Mouse (Mus musculus) Patski (cell line): ENCODE results near the gene Ptgdr. TPM values are rescaled to one million over a fixed set of nuclear protein-coding genes. Genes with fewer than 3 reads are reported as not detected.
"Not testable (repeated sequence)": the region's sequence is repeated elsewhere in the genome, so short reads cannot be mapped to it uniquely, and the experiment has no call there.

Experiments used
- ATAC-seq: fragments of 100-300 bp; one replicate; pipeline ENCODE4 v1.8.0; 2021
- CTCF ChIA-PET: fragments of 350-600 bp; sonication (Branson Sonifier 250); formaldehyde crosslinking; loops from one replicate; lab custom pipeline; 2022; ENCODE audit warnings: inconsistent platforms; lab: Charles Lee
- POLR2A ChIA-PET: fragments of 350-600 bp; sonication (Branson Sonifier 250); formaldehyde crosslinking; loops from one replicate; lab custom pipeline; 2022; ENCODE audit warnings: antibody characterized with exemption, inconsistent platforms; lab: Charles Lee
- DNase-seq: peaks from one replicate; pipeline ENCODE4 v3.0.0-alpha.2; 2011; ENCODE audit warnings: low read depth, low spot score
- H3K27me3 ChIP-seq: fragments of 371-371 bp; one replicate; pipeline ENCODE4 v1.5.1; 2021
- CTCF ChIP-seq: fragments of 100-300 bp; IDR thresholded peaks from one replicate; pipeline ENCODE4 v1.5.1; 2021
- in situ Hi-C: fragments of 300-500 bp; cut with MboI; formaldehyde crosslinking; loops from 3 replicates; pipeline ENCODE4 v1.11.1; 2018; ENCODE audit warnings: low pct_unique_long_range_greater_than_20kb, mixed read lengths
- polyA plus RNA-seq: library from polyadenylated mRNA; unstranded; gene quantifications from one replicate; pipeline ENCODE4 v1.2.3, GENCODE M21; 2021

Ptgdr gene
- polyA plus RNA-seq, result not detected

- in situ Hi-C loops, result no loop called here
- no peak for TF ChIP-seq CTCF
- ATAC-seq, result no peak
- H3K27me3 ChIP-seq, result peaks cover 8% of the 10 kb centered on the region
- ChIA-PET CTCF (interaction anchor here (2.5 kb wide), 1 partner anchor 8 kb away, joined by 14 read pairs; no protein-coding TSS in a partner anchor), POLR2A (interaction anchor here (0.7 kb wide), 1 partner anchor 24 kb away, joined by 3 read pairs; no protein-coding TSS in a partner anchor)
- no peak for DNase-seq
These were observed at the start of gene Ptgdr for GRCm38 (mm10) chr14:44858868-44859613. Gene Ptgdr (minus strand): TSS chr14:44859375.

- in situ Hi-C loops, result no loop called here
- CTCF ChIA-PET, result no interaction called here
- no peak for TF ChIP-seq CTCF
- no peak for ATAC-seq
- POLR2A ChIA-PET, result no interaction called here
- H3K27me3 ChIP-seq, result peaks cover 17% of the 10 kb centered on the region
- DNase-seq, result no peak
These were observed 48.6 kb upstream of the Ptgdr start for GRCm38 (mm10) chr14:44907774-44908173.

GRCm38 (mm10) chr14:44904199-44904598 lies 45.0 kb upstream of the Ptgdr start:
- ChIA-PET CTCF (no interaction called here), POLR2A (no interaction called here)
- TF ChIP-seq CTCF, result no peak
- DNase-seq (no peak), ATAC-seq (no peak)
- H3K27me3 ChIP-seq, result peaks cover 15% of the 10 kb centered on the region
- in situ Hi-C loops, result no loop called here

- in situ Hi-C loops, DNase-seq, POLR2A ChIA-PET, ATAC-seq, CTCF ChIA-PET, H3K27me3 ChIP-seq: not testable (repeated sequence)
These were observed 42.6 kb upstream of the Ptgdr start for GRCm38 (mm10) chr14:44901735-44902134.

GRCm38 (mm10) chr14:44891387-44892132 lies 32.4 kb upstream of the Ptgdr start:
- H3K27me3 ChIP-seq, result no peaks in the 10 kb centered on the region
- no peak for TF ChIP-seq CTCF
- ATAC-seq, result no peak
- CTCF ChIA-PET, result no interaction called here
- POLR2A ChIA-PET, result no interaction called here
- no peak for DNase-seq
- in situ Hi-C loops, result no loop called here

GRCm38 (mm10) chr14:44869686-44870085 lies 10.5 kb upstream of the Ptgdr start:
- no peak for TF ChIP-seq CTCF
- peaks cover 4% of the 10 kb centered on the region for H3K27me3 ChIP-seq
- in situ Hi-C loops, result no loop called here
- ATAC-seq (no peak), DNase-seq (no peak)
- CTCF ChIA-PET, result no interaction called here
- POLR2A ChIA-PET, result no interaction called here

GRCm38 (mm10) chr14:44865661-44866060 lies 6.5 kb upstream of the Ptgdr start:
- DNase-seq (peak; percentile 46), ATAC-seq (peak; percentile 88)
- in situ Hi-C loops, result no loop called here
- ChIA-PET POLR2A (no interaction called here), CTCF (interaction anchor here (0.9 to 1.7 kb wide), 2 partner anchors 13 to 15 kb away, joined by 3 to 4 read pairs; no protein-coding TSS in a partner anchor)
- no peak for TF ChIP-seq CTCF
- peaks cover 7% of the 10 kb centered on the region for H3K27me3 ChIP-seq

GRCm38 (mm10) chr14:44863086-44863485 lies 3.9 kb upstream of the Ptgdr start:
- DNase-seq, result no peak
- TF ChIP-seq CTCF, result no peak
- ATAC-seq, result no peak
- CTCF ChIA-PET, result interaction anchor here (0.6 to 1.0 kb wide), 2 partner anchors 8 to 11 kb away, joined by 3 read pairs; no protein-coding TSS in a partner anchor
- in situ Hi-C loops, result no loop called here
- POLR2A ChIA-PET, result no interaction called here
- peaks cover 11% of the 10 kb centered on the region for H3K27me3 ChIP-seq

- CTCF ChIA-PET, result interaction anchor here (1.3 to 2.5 kb wide), 2 partner anchors 10 to 13 kb away, joined by 3 to 14 read pairs; no protein-coding TSS in a partner anchor
- no peak for TF ChIP-seq CTCF
- H3K27me3 ChIP-seq, result peaks cover 11% of the 10 kb centered on the region
- POLR2A ChIA-PET, result no interaction called here
- DNase-seq, result no peak
- ATAC-seq, result no peak
- in situ Hi-C loops, result no loop called here
These were observed 2.0 kb upstream of the Ptgdr start for GRCm38 (mm10) chr14:44861161-44861560.

GRCm38 (mm10) chr14:44858372-44858771 lies 803 bp downstream of the Ptgdr start:
- ATAC-seq (peak; percentile 4), DNase-seq (no peak)
- in situ Hi-C loops, result no loop called here
- TF ChIP-seq CTCF, result no peak
- ChIA-PET POLR2A (no interaction called here), CTCF (no interaction called here)
- peaks cover 8% of the 10 kb centered on the region for H3K27me3 ChIP-seq
